Mouse (Mus musculus): ENCODE measurements around the gene Cxcl12. TPM values are rescaled to one million over a fixed set of nuclear protein-coding genes. Genes with fewer than 3 reads are reported as not detected.

Gene Cxcl12
- not detected in 2 replicates for polyA plus RNA-seq (2012; ENCODE audit: insufficient read depth, insufficient read length, low replicate concordance, missing spikeins)

DNA sequence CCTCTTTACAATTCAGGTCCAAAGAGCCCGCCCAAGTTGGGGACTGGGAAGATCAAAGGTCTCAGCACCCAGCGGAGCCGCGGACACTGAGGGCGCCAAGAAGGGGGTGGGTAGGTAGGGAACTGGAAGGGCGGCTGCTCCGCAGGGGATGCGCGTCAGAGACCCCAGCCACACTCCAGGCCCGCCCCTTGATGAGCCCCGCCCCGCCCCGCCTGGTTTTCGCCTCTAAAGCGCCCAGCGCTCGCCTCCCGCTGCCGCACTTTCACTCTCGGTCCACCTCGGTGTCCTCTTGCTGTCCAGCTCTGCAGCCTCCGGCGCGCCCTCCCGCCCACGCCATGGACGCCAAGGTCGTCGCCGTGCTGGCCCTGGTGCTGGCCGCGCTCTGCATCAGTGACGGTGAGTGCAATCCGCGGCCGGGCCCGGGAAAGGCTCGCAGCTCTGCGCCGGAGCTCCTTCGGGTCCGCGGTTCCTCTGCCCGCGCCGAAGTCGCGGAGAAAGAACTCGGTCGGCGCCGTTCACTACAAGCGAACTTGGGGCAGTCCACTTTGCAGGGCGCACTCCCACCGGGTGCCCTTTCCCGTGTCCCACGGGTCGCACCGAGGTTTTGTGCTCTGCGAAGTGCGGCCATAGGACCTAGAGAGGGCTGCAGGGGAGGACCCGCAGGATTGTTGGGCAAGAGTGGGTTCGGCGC lies at the start of gene Cxcl12:
Gene Cxcl12 (plus strand): TSS at position 215 of the 691 bp plus-strand sequence.
- under 1% methylated on average over 64 of the region's 64 CpGs for WGBS
- peak within 1 kb of the TSS; percentile 81 for H3K4me3 ChIP-seq (ENCODE audit: insufficient read depth, low read depth, low read length)
- H3K27ac ChIP-seq (ENCODE audit: insufficient read depth, low read depth, low read length): no peak within 1 kb of the TSS
- TF ChIP-seq POLR2A (IDR thresholded peaks at IDR 0.05; ENCODE audit: insufficient read depth, low read depth, low read length) (no peak), CTCF (IDR thresholded peaks at IDR 0.05; ENCODE audit: insufficient read depth, low read depth, low read length) (no peak)
- peaks cover 19% of the 10 kb centered on the region for H3K4me1 ChIP-seq (ENCODE audit: control insufficient read depth, insufficient read depth, low read length)

DNA sequence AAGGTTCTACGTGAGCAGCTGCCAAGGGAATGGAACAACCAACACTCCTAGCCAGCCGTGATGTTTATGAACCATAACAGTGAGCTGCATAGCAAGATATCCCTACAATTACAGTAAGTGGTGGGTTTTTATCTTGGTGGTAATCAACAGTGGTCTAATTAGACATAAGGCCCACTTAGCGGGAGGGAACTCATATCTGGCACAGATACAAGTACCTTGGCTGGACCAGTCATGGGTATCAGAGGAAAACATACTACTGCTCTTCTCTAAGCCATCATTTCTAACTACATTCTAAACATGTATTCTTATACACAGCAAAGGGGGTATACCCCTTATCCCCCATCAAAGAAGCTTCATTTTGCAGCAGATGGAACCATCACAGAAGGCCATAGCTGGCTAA lies 46.3 kb upstream of the Cxcl12 start:
- H3K4me3 ChIP-seq (ENCODE audit: insufficient read depth, low read depth, low read length): no peak overlapping the region
- H3K27ac ChIP-seq (ENCODE audit: insufficient read depth, low read depth, low read length): no peak overlapping the region
- 83% methylated on average over 3 of the region's 3 CpGs for WGBS
- TF ChIP-seq POLR2A (IDR thresholded peaks at IDR 0.05; ENCODE audit: insufficient read depth, low read depth, low read length): no peak
- TF ChIP-seq CTCF (IDR thresholded peaks at IDR 0.05; ENCODE audit: insufficient read depth, low read depth, low read length): no peak
- no peaks in the 10 kb centered on the region for H3K4me1 ChIP-seq (ENCODE audit: control insufficient read depth, insufficient read depth, low read length)

DNA sequence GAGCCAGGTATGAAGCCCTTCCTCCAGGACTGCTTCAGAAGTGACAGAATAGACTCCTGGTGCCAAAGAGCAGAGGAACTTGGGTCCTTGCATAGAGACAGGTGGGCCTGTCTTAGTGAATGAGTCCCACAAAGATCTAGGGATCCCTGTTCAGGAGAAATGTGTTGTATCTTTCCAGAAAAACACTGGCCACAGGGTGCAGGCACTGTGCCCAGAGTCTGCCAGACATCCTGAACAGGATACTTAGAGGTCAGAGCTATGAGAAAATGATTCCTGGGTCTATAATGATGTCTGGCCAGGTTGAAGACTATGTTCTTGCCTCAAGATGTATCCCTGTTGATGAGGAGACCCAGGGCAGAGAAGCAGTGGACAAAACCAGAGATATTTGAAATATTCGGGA lies 42.0 kb upstream of the Cxcl12 start:
- no peak overlapping the region for H3K4me3 ChIP-seq (ENCODE audit: insufficient read depth, low read depth, low read length)
- TF ChIP-seq POLR2A (IDR thresholded peaks at IDR 0.05; ENCODE audit: insufficient read depth, low read depth, low read length) (no peak), CTCF (IDR thresholded peaks at IDR 0.05; ENCODE audit: insufficient read depth, low read depth, low read length) (no peak)
- H3K4me1 ChIP-seq (ENCODE audit: control insufficient read depth, insufficient read depth, low read length): peaks cover 9% of the 10 kb centered on the region; the same call in 1 of the 2 replicates
- WGBS: 95% methylated on average over 1 of the region's 1 CpGs
- no peak overlapping the region for H3K27ac ChIP-seq (ENCODE audit: insufficient read depth, low read depth, low read length)

DNA sequence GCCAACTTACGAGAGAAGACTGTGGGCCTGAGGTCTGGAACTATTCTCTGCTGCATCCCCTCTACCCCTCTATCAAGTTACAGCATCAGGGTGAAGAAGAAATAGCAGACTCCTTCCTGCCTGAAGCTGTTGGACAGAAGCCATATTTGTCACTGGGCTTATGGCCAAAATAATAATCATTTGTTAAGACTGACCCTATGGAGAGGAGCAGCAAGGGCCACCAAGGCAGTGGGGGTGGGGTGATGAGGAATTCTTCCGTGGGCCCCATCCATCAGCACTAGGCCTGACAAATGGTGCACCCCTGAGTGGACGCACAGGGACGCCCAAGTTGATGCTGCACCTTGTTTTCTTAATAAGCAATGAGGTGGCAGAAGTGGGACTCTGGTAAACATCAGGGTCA lies 38.9 kb upstream of the Cxcl12 start:
- no peak overlapping the region for H3K27ac ChIP-seq (ENCODE audit: insufficient read depth, low read depth, low read length)

GRCm38 (mm10) chr6:117130680-117131111 lies 37.6 kb upstream of the Cxcl12 start:
- Histone ChIP-seq H3K4me1 (ENCODE audit: control insufficient read depth, insufficient read depth, low read length) (peaks cover 9% of the 10 kb centered on the region; the same call in 1 of the 2 replicates), H3K27ac (ENCODE audit: insufficient read depth, low read depth, low read length) (no peak overlapping the region), H3K4me3 (ENCODE audit: insufficient read depth, low read depth, low read length) (no peak overlapping the region)
- WGBS: 33% methylated on average over 15 of the region's 15 CpGs
- no peak for TF ChIP-seq CTCF (IDR thresholded peaks at IDR 0.05; ENCODE audit: insufficient read depth, low read depth, low read length)
- TF ChIP-seq POLR2A (IDR thresholded peaks at IDR 0.05; ENCODE audit: insufficient read depth, low read depth, low read length): no peak

More for the DNA sequence above, 38.9 kb upstream of the Cxcl12 start:
- 82% methylated on average over 4 of the region's 4 CpGs for WGBS
- TF ChIP-seq CTCF (IDR thresholded peaks at IDR 0.05; ENCODE audit: insufficient read depth, low read depth, low read length) (no peak), POLR2A (IDR thresholded peaks at IDR 0.05; ENCODE audit: insufficient read depth, low read depth, low read length) (no peak)
- Histone ChIP-seq H3K4me3 (ENCODE audit: insufficient read depth, low read depth, low read length) (no peak overlapping the region), H3K4me1 (ENCODE audit: control insufficient read depth, insufficient read depth, low read length) (peaks cover 9% of the 10 kb centered on the region; the same call in 1 of the 2 replicates)

GRCm38 (mm10) chr6:117134526-117134925 lies 33.8 kb upstream of the Cxcl12 start:
- TF ChIP-seq CTCF (IDR thresholded peaks at IDR 0.05; ENCODE audit: insufficient read depth, low read depth, low read length): no peak
- no peak for TF ChIP-seq POLR2A (IDR thresholded peaks at IDR 0.05; ENCODE audit: insufficient read depth, low read depth, low read length)
- Histone ChIP-seq H3K4me3 (ENCODE audit: insufficient read depth, low read depth, low read length) (no peak overlapping the region), H3K27ac (ENCODE audit: insufficient read depth, low read depth, low read length) (no peak overlapping the region), H3K4me1 (ENCODE audit: control insufficient read depth, insufficient read depth, low read length) (peaks cover 9% of the 10 kb centered on the region; the same call in 1 of the 2 replicates)
- WGBS: 72% methylated on average over 4 of the region's 4 CpGs

- Histone ChIP-seq H3K4me1 (ENCODE audit: control insufficient read depth, insufficient read depth, low read length) (no peaks in the 10 kb centered on the region), H3K4me3 (ENCODE audit: insufficient read depth, low read depth, low read length) (no peak overlapping the region), H3K27ac (ENCODE audit: insufficient read depth, low read depth, low read length) (no peak overlapping the region)
- 44% methylated on average over 2 of the region's 2 CpGs for WGBS
- TF ChIP-seq POLR2A (IDR thresholded peaks at IDR 0.05; ENCODE audit: insufficient read depth, low read depth, low read length) (no peak), CTCF (IDR thresholded peaks at IDR 0.05; ENCODE audit: insufficient read depth, low read depth, low read length) (no peak)
Measured at GRCm38 (mm10) chr6:117137735-117138134, 30.6 kb upstream of the Cxcl12 start.

DNA sequence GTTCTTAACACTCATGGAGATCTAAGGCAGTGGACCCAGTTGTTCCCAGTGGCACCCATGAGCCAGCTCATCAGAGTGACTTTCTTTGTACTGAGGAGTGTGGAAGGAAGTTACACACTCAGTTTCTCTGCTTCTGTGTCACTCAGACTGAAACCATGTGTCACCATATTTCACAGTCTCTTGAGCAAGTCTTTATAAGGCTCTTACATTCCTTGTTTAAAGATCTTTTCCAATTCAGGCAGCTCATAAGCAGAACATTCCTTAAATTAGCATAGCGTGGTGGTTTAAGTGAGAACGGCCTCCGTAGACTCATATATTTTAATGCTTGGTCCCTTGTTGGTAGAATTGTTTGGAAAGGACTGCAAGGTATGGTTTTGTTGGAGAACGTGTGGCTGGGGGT lies 27.4 kb upstream of the Cxcl12 start:
- 91% methylated on average over 4 of the region's 4 CpGs for WGBS
- H3K27ac ChIP-seq (ENCODE audit: insufficient read depth, low read depth, low read length): no peak overlapping the region
- TF ChIP-seq POLR2A (IDR thresholded peaks at IDR 0.05; ENCODE audit: insufficient read depth, low read depth, low read length): no peak
- no peak for TF ChIP-seq CTCF (IDR thresholded peaks at IDR 0.05; ENCODE audit: insufficient read depth, low read depth, low read length)
- no peak overlapping the region for H3K4me3 ChIP-seq (ENCODE audit: insufficient read depth, low read depth, low read length)
- no peaks in the 10 kb centered on the region for H3K4me1 ChIP-seq (ENCODE audit: control insufficient read depth, insufficient read depth, low read length)

DNA sequence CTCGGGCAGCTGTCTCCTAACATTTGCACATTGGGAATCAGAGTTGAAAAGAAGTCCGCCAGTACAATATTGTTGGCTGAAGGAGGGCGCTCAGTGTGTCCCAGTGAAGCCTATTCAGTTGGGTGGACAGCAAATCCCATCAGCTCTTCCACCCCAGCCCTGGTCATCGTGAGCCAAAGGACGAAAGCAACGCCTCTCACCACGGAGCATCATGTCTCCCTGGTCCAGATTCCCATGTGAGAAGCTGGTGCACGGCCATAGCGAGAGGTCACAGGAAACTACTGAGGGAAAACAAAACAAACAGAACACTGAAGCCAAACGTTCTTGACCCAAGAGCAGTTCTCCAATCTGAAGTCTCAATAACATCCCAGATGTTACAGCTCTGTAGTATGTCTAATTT lies 21.4 kb upstream of the Cxcl12 start:
- WGBS: 88% methylated on average over 10 of the region's 10 CpGs
- no peak overlapping the region for H3K27ac ChIP-seq (ENCODE audit: insufficient read depth, low read depth, low read length)
- TF ChIP-seq POLR2A (IDR thresholded peaks at IDR 0.05; ENCODE audit: insufficient read depth, low read depth, low read length) (no peak), CTCF (IDR thresholded peaks at IDR 0.05; ENCODE audit: insufficient read depth, low read depth, low read length) (no peak)
- H3K4me1 ChIP-seq (ENCODE audit: control insufficient read depth, insufficient read depth, low read length): 0 out of 2 replicates have a peak, but pooled peaks cover 4% of the 10 kb centered on the region
- no peak overlapping the region for H3K4me3 ChIP-seq (ENCODE audit: insufficient read depth, low read depth, low read length)
